Mouse (Mus musculus) cerebellum, adult 9-10 months (tissue): ENCODE measurements around the gene Nadk2.

Source experiments
- DNase-seq: peaks from one replicate; pipeline ENCODE4 v3.0.0; 2022

The Nadk2 gene

DNA sequence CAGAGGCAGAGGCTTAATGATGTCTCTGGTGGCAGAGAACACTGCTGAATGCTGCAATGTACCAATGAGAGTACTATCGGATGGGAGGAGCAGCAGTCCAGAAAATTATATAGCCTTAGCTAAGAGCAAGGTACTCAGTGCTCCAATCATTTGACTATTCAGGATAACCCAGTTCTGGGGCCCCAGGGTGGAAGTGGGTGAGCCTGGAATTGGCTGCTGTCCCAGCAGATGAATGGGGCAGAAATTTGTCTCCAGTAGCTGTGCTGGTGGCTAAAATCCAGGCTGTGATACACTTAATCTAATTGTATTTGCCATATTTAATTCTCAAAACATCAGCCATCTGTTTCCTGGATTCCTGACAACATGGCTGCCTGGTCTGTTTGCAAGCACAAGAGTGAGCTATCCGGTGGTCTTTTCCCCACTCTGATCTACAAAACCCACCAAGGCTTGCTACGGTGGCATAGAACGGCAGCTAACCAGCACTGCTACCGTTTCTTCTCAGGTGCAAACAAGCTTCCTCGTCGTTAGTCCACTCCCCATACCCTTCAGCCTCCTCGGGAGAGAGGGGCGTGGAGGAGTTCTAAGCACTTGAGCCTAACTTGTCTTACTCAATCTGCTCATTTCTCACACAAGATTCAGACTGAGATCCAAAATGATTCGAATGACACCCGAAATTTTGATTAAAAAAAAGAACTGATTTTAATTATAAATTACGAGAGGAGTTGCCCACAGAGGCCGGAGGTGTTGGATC is 61.8 kb downstream of the Nadk2 start:
- DNase-seq = peak; percentile 65

DNA sequence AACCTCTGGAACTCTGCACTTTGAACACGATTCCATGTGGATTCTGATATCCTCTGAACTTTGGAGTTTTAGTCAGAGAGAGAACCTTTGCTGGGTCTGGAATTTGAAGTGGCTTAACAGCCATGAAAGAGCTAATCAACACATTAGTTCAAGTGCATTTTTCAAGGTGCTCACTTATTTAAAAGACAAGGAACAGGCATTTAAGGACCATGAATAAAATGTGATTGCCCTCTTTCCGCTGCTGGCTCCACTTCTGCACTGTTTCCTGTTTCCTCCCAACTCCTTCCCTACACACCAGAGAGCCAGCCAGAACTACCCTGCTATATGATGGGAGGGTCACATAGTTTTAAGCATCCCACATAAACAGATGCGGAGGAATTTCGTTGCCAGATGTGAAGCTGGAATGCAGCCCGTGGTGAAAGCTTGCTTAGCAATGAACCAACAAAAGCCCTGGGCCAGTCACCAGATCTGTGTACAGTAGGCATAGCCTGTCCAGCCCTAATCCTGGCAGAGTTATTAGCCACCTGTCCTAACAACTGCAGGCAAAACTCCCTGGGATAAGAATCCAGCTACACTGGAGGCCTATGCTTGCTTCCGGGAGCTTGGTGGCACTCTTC is 63.9 kb downstream of the Nadk2 start:
- DNase-seq = no peak

DNA sequence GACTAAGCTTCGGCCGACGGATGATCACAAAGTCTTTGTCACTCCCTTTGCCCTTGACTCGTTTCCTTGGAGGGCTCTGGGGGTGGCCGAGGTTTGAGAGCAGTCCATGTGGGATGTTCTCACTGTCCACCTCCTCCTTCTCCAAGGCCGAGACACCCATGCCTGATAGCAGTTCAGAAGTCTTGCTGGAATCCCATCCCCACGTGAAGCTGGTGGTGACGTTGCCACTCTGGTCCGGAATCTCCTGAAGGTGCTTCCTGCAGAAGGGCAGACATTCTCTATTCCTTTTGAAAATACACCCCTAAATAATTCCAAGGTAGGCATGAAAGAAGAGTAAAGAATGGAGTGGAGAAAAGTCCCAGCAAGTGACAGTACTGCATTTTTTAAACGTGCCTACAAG is 68.4 kb downstream of the Nadk2 start:
- DNase-seq = peak; percentile 56

DNA sequence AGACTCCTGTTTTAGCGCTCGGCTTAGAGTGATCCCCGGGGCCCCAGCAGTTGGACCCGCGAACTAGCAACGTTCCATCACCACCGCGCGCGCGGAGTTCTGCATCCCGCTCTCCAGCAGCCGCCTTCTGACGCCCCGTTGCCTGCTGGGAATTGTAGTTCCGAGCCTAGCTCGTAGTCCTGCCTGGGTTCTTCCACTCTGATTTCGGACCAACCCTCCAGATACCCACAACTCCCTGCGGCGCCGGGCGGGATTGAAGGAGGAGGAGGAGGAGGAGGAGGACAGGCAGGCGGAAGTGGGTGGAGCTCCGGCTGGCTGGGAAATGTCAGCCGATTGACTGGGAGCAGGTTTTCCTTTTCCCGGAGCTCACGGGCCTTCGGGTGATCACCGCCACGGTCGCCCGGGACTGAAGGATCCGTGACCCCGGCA is 69.2 kb downstream of the Nadk2 start, which contains the start of gene Lmbrd2:
Gene Lmbrd2, plus strand, starts transcription at position 299 of the 429 bp plus-strand sequence.
- peak; percentile 98 for DNase-seq

DNA sequence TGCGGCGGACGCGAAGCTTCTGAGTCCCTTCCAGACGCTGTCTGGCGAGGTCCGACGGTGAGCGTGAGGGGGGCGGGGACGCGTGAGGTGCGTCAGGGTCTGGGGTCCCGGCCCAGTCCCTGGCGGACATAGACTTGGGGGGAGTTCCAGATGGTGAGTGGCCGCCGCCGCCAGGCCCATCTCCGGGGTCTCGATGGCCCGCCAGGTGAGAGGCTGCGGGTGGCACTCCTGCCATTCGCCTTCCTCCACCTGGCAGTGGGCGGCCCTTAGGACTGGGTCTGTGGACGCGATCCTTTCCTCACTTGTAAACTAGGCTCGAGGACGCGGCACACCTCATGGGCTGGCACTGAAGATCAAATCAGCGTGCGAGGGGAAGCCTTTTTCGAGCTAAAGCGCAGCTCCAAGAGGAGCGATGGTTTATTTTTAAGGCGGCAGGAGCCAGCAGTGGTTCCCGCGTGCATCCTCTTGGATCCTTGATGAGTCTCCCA is 69.7 kb downstream of the Nadk2 start:
- no peak for DNase-seq

DNA sequence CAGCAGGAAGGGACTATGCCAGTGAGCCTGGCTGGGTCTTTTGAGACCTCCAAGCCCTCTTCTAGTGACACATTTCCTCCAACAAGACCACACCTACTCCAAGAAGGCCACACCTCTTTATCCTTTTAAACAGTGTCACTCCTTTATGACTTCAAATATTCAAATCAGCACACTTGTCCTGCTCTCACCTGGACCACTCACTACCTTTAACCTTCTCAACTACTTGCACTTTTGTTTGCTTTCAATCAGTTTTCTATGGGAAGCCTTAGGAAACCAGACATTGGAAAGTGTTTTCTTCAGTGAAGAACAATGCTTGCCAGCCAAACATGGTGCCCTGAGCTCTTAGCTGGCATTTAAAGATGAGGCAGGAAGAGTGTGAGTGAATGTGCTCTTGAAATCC is 84.3 kb downstream of the Nadk2 start, which contains the start of gene Skp2:
Gene Skp2, minus strand, starts transcription at position 101 of the 400 bp plus-strand sequence.
- DNase-seq = no peak
